Mouse (Mus musculus) CH12.LX (cell line): Measurements from ENCODE around the gene Tnfaip2. TPM values are rescaled to one million over a fixed set of nuclear protein-coding genes. Genes with fewer than 3 reads are reported as not detected.

Source experiments
- DNase-seq: peaks from one replicate; pipeline ENCODE4 v3.0.0-alpha.2; 2013; ENCODE audit errors: extremely low read depth
- H3K27ac ChIP-seq: 2 replicates; pipeline ENCODE4 v1.5.1; 2012; ENCODE audit warnings: low read depth, mild to moderate bottlenecking, control low read depth, moderate library complexity; ENCODE audit not compliant: insufficient read depth
- H3K27me3 ChIP-seq: replicated peaks from 2 replicates; pipeline ENCODE3; 2012; ENCODE audit warnings: inconsistent platforms
- H3K36me3 ChIP-seq, 2 experiments: replicated peaks in 1 of 2; 2 replicates each; pipeline versions ENCODE3 to v1.6.1; 2012; ENCODE audit warnings: inconsistent platforms in 1 of 2, low read length in 1 of 2, mild to moderate bottlenecking in 1 of 2, mixed read lengths in 1 of 2, moderate library complexity in 1 of 2; ENCODE audit not compliant: control insufficient read depth in 1 of 2, insufficient read depth in 1 of 2
- H3K4me1 ChIP-seq, 2 experiments: 2 replicates each; pipeline ENCODE4 v1.6.1; 2012; ENCODE audit warnings: inconsistent platforms in 1 of 2, moderate library complexity in 1 of 2; ENCODE audit not compliant: insufficient read depth in 2 of 2, control insufficient read depth in 1 of 2
- H3K4me2 ChIP-seq: 2 replicates; pipeline ENCODE4 v1.6.1; 2012; ENCODE audit warnings: low read depth, mild to moderate bottlenecking, control low read depth; ENCODE audit not compliant: poor library complexity, insufficient read depth, severe bottlenecking
- H3K4me3 ChIP-seq, 3 experiments: fragments of 150-350 bp in 1 of 3; sonication (generic) in 1 of 3; replicated peaks in 1 of 3; 2 replicates each; pipeline versions ENCODE3 to v1.5.1; 2011 to 2012; ENCODE audit warnings: low read depth in 2 of 3, low read length in 2 of 3, mild to moderate bottlenecking in 2 of 3, moderate library complexity in 2 of 3, control low read depth in 1 of 3, improper control_type of control experiment in 1 of 3, inconsistent platforms in 1 of 3, mixed read lengths in 1 of 3; ENCODE audit not compliant: poor library complexity in 1 of 3
- H3K79me2 ChIP-seq: replicated peaks from 2 replicates; pipeline ENCODE4 v1.6.1; 2012; ENCODE audit warnings: mild to moderate bottlenecking, moderate library complexity; ENCODE audit not compliant: control insufficient read depth, poor library complexity, insufficient read depth, severe bottlenecking; ENCODE audit errors: extremely low read depth
- H3K9ac ChIP-seq: 2 replicates; pipeline ENCODE4 v1.6.1; 2012; ENCODE audit warnings: low read depth, mild to moderate bottlenecking, control low read depth, moderate library complexity; ENCODE audit not compliant: insufficient read depth
- H3K9me3 ChIP-seq: replicated peaks from 2 replicates; pipeline ENCODE3; 2012; ENCODE audit warnings: low read length, inconsistent platforms, mixed read lengths
- CHD2 ChIP-seq: IDR thresholded peaks from 2 replicates; pipeline ENCODE4 v1.6.1; 2011; ENCODE audit warnings: low read length, improper control_type of control experiment
- E2F4 ChIP-seq: IDR thresholded peaks from 2 replicates; pipeline ENCODE4 v1.6.1; 2011; ENCODE audit warnings: low read depth, low read length, improper control_type of control experiment; ENCODE audit not compliant: insufficient replicate concordance
- EP300 ChIP-seq: IDR thresholded peaks from 2 replicates; pipeline ENCODE4 v1.6.1; 2011; ENCODE audit warnings: low read length, improper control_type of control experiment
- GABPA ChIP-seq: IDR thresholded peaks from 2 replicates; pipeline ENCODE4 v1.6.1; 2012; ENCODE audit warnings: low read depth, low read length, improper control_type of control experiment, inconsistent platforms; ENCODE audit not compliant: insufficient replicate concordance
- IRF4 ChIP-seq: IDR thresholded peaks from 2 replicates; pipeline ENCODE4 v1.6.1; 2014; ENCODE audit warnings: low read depth, mild to moderate bottlenecking, inconsistent platforms, low read length, improper control_type of control experiment
- KAT2A ChIP-seq: IDR thresholded peaks from 2 replicates; pipeline ENCODE4 v1.6.1; 2012; ENCODE audit warnings: low read length, improper control_type of control experiment, inconsistent platforms; ENCODE audit not compliant: insufficient replicate concordance
- MAFK ChIP-seq: IDR thresholded peaks from 2 replicates; pipeline ENCODE4 v1.6.1; 2011; ENCODE audit warnings: low read length, improper control_type of control experiment; ENCODE audit not compliant: insufficient replicate concordance
- MXI1 ChIP-seq: IDR thresholded peaks from 2 replicates; pipeline ENCODE4 v1.6.1; 2011; ENCODE audit warnings: mild to moderate bottlenecking, low read depth, low read length, improper control_type of control experiment
- MYC ChIP-seq: IDR thresholded peaks from 2 replicates; pipeline ENCODE4 v1.6.1; 2011; ENCODE audit warnings: low read depth, mild to moderate bottlenecking, improper control_type of control experiment, low read length
- NELFE ChIP-seq: IDR thresholded peaks from 2 replicates; pipeline ENCODE4 v1.6.1; 2011; ENCODE audit warnings: low read depth, low read length, improper control_type of control experiment
- NRF1 ChIP-seq: IDR thresholded peaks from 2 replicates; pipeline ENCODE4 v1.6.1; 2014; ENCODE audit warnings: low read depth, mild to moderate bottlenecking, inconsistent platforms, low read length, improper control_type of control experiment, moderate library complexity
- POLR2A ChIP-seq: IDR thresholded peaks from 2 replicates; pipeline ENCODE4 v1.6.1; 2011; ENCODE audit warnings: low read depth, mild to moderate bottlenecking, improper control_type of control experiment, low read length
- POLR2AphosphoS2 ChIP-seq: IDR thresholded peaks from 2 replicates; pipeline ENCODE4 v1.6.1; 2011; ENCODE audit warnings: low read depth, low read length, improper control_type of control experiment
- RAD21 ChIP-seq: IDR thresholded peaks from 2 replicates; pipeline ENCODE4 v1.6.1; 2011; ENCODE audit warnings: low read depth, mild to moderate bottlenecking, low read length, improper control_type of control experiment, moderate library complexity
- RCOR1 ChIP-seq: conservative IDR thresholded peaks from 2 replicates; pipeline ENCODE4 v1.6.1; 2012; ENCODE audit warnings: low read depth, mild to moderate bottlenecking, inconsistent platforms, low read length, improper control_type of control experiment
- SIN3A ChIP-seq: IDR thresholded peaks from 2 replicates; pipeline ENCODE4 v1.6.1; 2012; ENCODE audit warnings: low read length, improper control_type of control experiment, inconsistent platforms
- TCF12 ChIP-seq: IDR thresholded peaks from 2 replicates; pipeline ENCODE4 v1.6.1; 2014; ENCODE audit warnings: low read depth, mild to moderate bottlenecking, inconsistent platforms, low read length, improper control_type of control experiment
- USF1 ChIP-seq: IDR thresholded peaks from 2 replicates; pipeline ENCODE4 v1.6.1; 2014; ENCODE audit warnings: low read depth, mild to moderate bottlenecking, inconsistent platforms, low read length, improper control_type of control experiment
- ZC3H11A ChIP-seq: IDR thresholded peaks from 2 replicates; pipeline ENCODE4 v1.6.1; 2012; ENCODE audit warnings: low read depth, mild to moderate bottlenecking, inconsistent platforms, low read length, improper control_type of control experiment
- ZNF384 ChIP-seq: IDR thresholded peaks from 2 replicates; pipeline ENCODE4 v1.6.1; 2012; ENCODE audit warnings: low read depth, low read length, improper control_type of control experiment, inconsistent platforms
- dilution Hi-C: fragments of 300-500 bp; cut with MboI; formaldehyde crosslinking; loops from 2 replicates; pipeline ENCODE4 v1.14.3; 2020; ENCODE audit warnings: low sequenced_read_pairs; ENCODE audit not compliant: extremely low pct_unique_long_range_greater_than_20kb, extremely low pct_ligation_motif_present
- in situ Hi-C: fragments of 300-500 bp; cut with MboI; formaldehyde crosslinking; loops from 3 replicates; pipeline ENCODE4 v1.14.3; 2019; ENCODE audit warnings: low sequenced_read_pairs, low pct_ligation_motif_present, low pct_unique_long_range_greater_than_20kb, mixed read lengths
- polyA plus RNA-seq: library from polyadenylated mRNA; unstranded; fragments of >175 nt; gene quantifications from 2 replicates; pipeline ENCODE4 v1.2.1, GENCODE M21; 2012; ENCODE audit warnings: low read depth; ENCODE audit not compliant: insufficient read length
- total RNA-seq, 2 experiments: library from RNA; depleted of rRNA; stranded (reverse); fragments of 300-350 nt in 1 of 2; fragments of >200 nt in 1 of 2; gene quantifications; 2 replicates each; pipeline ENCODE4 v1.2.3; 2012 to 2014

The Tnfaip2 gene
- total and polyA plus RNA-seq, 3 experiments: 0.93 to 2.5 (median 1.4) TPM

DNA sequence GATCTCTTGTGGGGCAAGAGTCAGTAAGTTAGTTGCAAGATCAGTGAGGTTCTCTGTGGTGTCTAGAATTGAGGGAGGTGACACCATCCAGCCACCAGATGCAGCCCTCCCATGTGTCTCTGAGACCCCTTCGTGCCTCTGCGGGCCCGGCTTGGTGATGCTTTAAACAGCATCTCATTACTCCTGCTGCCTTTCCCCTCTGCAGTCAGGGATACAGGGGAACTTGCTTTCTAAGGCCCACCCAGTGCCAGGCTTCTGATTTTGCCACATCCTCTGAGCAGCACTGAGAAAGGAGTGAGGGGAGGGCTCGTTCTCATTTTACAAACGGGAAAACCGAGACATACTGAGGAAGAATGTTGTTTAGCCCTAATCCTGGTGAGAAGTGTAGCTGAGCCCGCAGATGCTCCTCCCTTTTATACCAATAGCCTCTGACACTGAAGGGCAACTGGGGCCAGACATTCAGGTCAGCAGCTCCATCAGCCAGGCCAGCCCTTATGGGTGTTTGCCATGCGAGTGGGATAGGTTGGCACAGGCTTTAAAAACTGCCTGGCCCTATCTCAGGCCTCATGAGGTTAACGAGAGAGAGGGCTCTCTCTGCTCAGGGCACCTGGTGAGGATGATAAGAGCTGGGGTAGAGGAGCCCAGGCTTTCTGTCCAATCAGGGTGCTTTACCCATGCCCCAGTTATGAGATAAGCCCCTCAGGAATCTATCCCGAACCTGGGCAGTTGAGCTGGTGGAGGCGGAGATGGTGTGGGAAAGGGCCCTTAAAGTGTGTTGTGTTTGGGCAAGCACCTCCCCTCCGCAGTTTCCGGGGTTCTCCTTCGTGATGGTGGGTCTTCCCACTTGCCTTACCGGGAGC is 972 bp downstream of the Tnfaip2 start:
- no peaks in the 10 kb centered on the region for H3K79me2 ChIP-seq
- H3K4me2 ChIP-seq: peak overlapping the region; percentile 57
- H3K27me3 ChIP-seq: peaks cover 48% of the 10 kb centered on the region
- dilution Hi-C loops (no loop called here), in situ Hi-C loops (no loop called here)
- no peak overlapping the region for H3K27ac ChIP-seq
- H3K36me3 ChIP-seq: peaks cover 0 to 4% of the 10 kb centered on the region in 2 experiments
- TF ChIP-seq POLR2A: no peak
- TF ChIP-seq SIN3A: no peak
- no peak for TF ChIP-seq KAT2A
- no peak for TF ChIP-seq E2F4
- no peak for TF ChIP-seq POLR2AphosphoS2
- no peak for TF ChIP-seq MAFK
- no peak for TF ChIP-seq ZNF384
- TF ChIP-seq RCOR1: no peak
- no peak for TF ChIP-seq MYC
- no peak for TF ChIP-seq RAD21
- no peak for TF ChIP-seq NRF1
- no peak for TF ChIP-seq CHD2
- no peak for TF ChIP-seq NELFE
- no peak for TF ChIP-seq EP300
- no peak for TF ChIP-seq MXI1
- TF ChIP-seq ZC3H11A: no peak
- no peak for TF ChIP-seq GABPA
- TF ChIP-seq TCF12: no peak
- TF ChIP-seq IRF4: no peak
- TF ChIP-seq USF1: no peak
- TF ChIP-seq, all 38 proteins: peak for 0
- no peak overlapping the region; the same call in 1 of the 2 replicates for H3K9ac ChIP-seq
- no peak for DNase-seq
- peaks cover 6 to 36% of the 10 kb centered on the region in 2 experiments; a peak in 3 of 4 replicates for H3K4me1 ChIP-seq
- H3K9me3 ChIP-seq: peaks cover 9% of the 10 kb centered on the region
- peak overlapping the region in 2 of 3 experiments; percentile 46 to 48 for H3K4me3 ChIP-seq
